Mouse (Mus musculus) bone marrow macrophage, adult 2 months (primary cell): ENCODE data around the gene Gstp1.

Source experiments
- CTCF ChIP-seq: IDR thresholded peaks from 2 replicates; pipeline ENCODE4 v1.5.1; 2012; ENCODE audit warnings: low read depth, mild to moderate bottlenecking, low read length, moderate library complexity
- POLR2A ChIP-seq: IDR thresholded peaks from 2 replicates; pipeline ENCODE4 v1.6.1; 2012; ENCODE audit warnings: mild to moderate bottlenecking, low read depth, low read length, borderline replicate concordance

GRCm38 (mm10) chr19:4051016-4051415, 13.2 kb upstream of the Gstp1 start:
- TF ChIP-seq POLR2A (no peak), CTCF (no peak)
